9 mouse cellular contexts compared by ENCODE assay signal in genomic region chr10:43601511-43602396, GRCm38 (mm10). TPM values are rescaled to one million over a fixed set of nuclear protein-coding genes. Genes with fewer than 3 reads are reported as not detected.
DNase-seq lines count a peak whose midpoint lies in the region; ATAC-seq lines count a peak whose summit lies in the region.
"Had no signal": no experiment of that assay in that cellular context is flagged by ENCODE, and none has a peak within 500 bp of the region (broad histone marks: within the 10 kb centered on the region; RNA-seq: fewer than 3 reads in every experiment).

No protein-coding gene starts in this region.

- H3K4me1 ChIP-seq in lung, embryonic 15.5 days = no peaks in the 10 kb centered on the region
- peaks cover 23% of the 10 kb centered on the region for H3K4me1 ChIP-seq in forebrain, embryonic 15.5 days
- peaks cover 15% of the 10 kb centered on the region; the same call in 1 of the 2 replicates for H3K4me1 ChIP-seq in limb, embryonic 15.5 days
- H3K4me1 ChIP-seq in stomach, embryonic 14.5 days (ENCODE audit: control insufficient read depth, insufficient read depth, low read length) = peaks cover 22% of the 10 kb centered on the region

- no peak for DNase-seq in lung, postnatal 4 days
- no peak for DNase-seq in left cerebral cortex, postnatal 25 days (ENCODE audit: low spot score in 2 of 2)
- no peak for DNase-seq in thymus, postnatal 0 days (ENCODE audit: low spot score)
- no peak for DNase-seq in cerebellum, adult 9-11 months
- DNase-seq: thymus, adult 2 months had no signal

- H3K27ac ChIP-seq in lung, embryonic 15.5 days = no peak overlapping the region
- H3K27ac ChIP-seq in forebrain, embryonic 15.5 days (replicated peaks) = peak overlapping the region; percentile 92
- no peak overlapping the region; the same call in 1 of the 2 replicates for H3K27ac ChIP-seq in limb, embryonic 15.5 days
- H3K27ac ChIP-seq in stomach, embryonic 14.5 days (ENCODE audit: low read length) = peak overlapping the region; percentile 53; the same call in 1 of the 2 replicates

- intact Hi-C loops in left cerebral cortex, postnatal 25 days (cut with DNase I) = no loop called here

- 31% methylated on average over 14 of the region's 14 CpGs for WGBS in lung, embryonic 15.5 days
- 29% methylated on average over 14 of the region's 14 CpGs for WGBS in forebrain, embryonic 15.5 days
- WGBS in limb, embryonic 15.5 days = 31% methylated on average over 14 of the region's 14 CpGs
- 21% methylated on average over 14 of the region's 14 CpGs for WGBS in stomach, embryonic 14.5 days

- ATAC-seq in lung, embryonic 15.5 days (ENCODE audit: borderline replicate concordance, extremely low read depth, low FRiP score, low TSS enrichment) = no peak
- peak; percentile 84 for ATAC-seq in forebrain, embryonic 15.5 days (replicated peaks)
- no peak for ATAC-seq in limb, embryonic 15.5 days (ENCODE audit: insufficient number of reproducible peaks, low FRiP score, low TSS enrichment, low read depth)
- ATAC-seq in stomach, embryonic 14.5 days (ENCODE audit: insufficient number of reproducible peaks, insufficient read depth, low FRiP score, low read depth) = no peak

- H3K27me3 ChIP-seq in lung, embryonic 15.5 days = no peaks in the 10 kb centered on the region
- no peaks in the 10 kb centered on the region for H3K27me3 ChIP-seq in forebrain, embryonic 15.5 days
- H3K27me3 ChIP-seq in limb, embryonic 15.5 days = no peaks in the 10 kb centered on the region
- H3K27me3 ChIP-seq in stomach, embryonic 14.5 days (ENCODE audit: control insufficient read depth, insufficient read depth, low read length) = no peaks in the 10 kb centered on the region

- no peak overlapping the region for H3K9ac ChIP-seq in lung, embryonic 15.5 days
- no peak overlapping the region for H3K9ac ChIP-seq in forebrain, embryonic 15.5 days (replicated peaks)
- no peak overlapping the region for H3K9ac ChIP-seq in limb, embryonic 15.5 days
- no peak overlapping the region for H3K9ac ChIP-seq in stomach, embryonic 14.5 days (replicated peaks; ENCODE audit: low read depth, low read length)

- H3K36me3 ChIP-seq in lung, embryonic 15.5 days = no peaks in the 10 kb centered on the region
- no peaks in the 10 kb centered on the region for H3K36me3 ChIP-seq in forebrain, embryonic 15.5 days
- H3K36me3 ChIP-seq in limb, embryonic 15.5 days = no peaks in the 10 kb centered on the region
- no peaks in the 10 kb centered on the region for H3K36me3 ChIP-seq in stomach, embryonic 14.5 days (ENCODE audit: control insufficient read depth, insufficient read depth, low read length)

- no peaks in the 10 kb centered on the region for H3K9me3 ChIP-seq in lung, embryonic 15.5 days
- H3K9me3 ChIP-seq in forebrain, embryonic 15.5 days = no peaks in the 10 kb centered on the region
- no peaks in the 10 kb centered on the region for H3K9me3 ChIP-seq in limb, embryonic 15.5 days
- no peaks in the 10 kb centered on the region for H3K9me3 ChIP-seq in stomach, embryonic 14.5 days (ENCODE audit: control insufficient read depth, low read depth, low read length)

- no peak overlapping the region for H3K4me3 ChIP-seq in lung, embryonic 15.5 days
- H3K4me3 ChIP-seq in forebrain, embryonic 15.5 days = no peak overlapping the region
- H3K4me3 ChIP-seq in limb, embryonic 15.5 days = no peak overlapping the region
- H3K4me3 ChIP-seq in stomach, embryonic 14.5 days (ENCODE audit: low read depth, low read length) = no peak overlapping the region

- peak overlapping the region; percentile 18; the same call in 1 of the 2 replicates for H3K4me2 ChIP-seq in lung, embryonic 15.5 days
- H3K4me2 ChIP-seq in forebrain, embryonic 15.5 days (replicated peaks) = no peak overlapping the region
- H3K4me2 ChIP-seq in limb, embryonic 15.5 days = peak overlapping the region; percentile 13; the same call in 1 of the 2 replicates
- peak overlapping the region; percentile 19 for H3K4me2 ChIP-seq in stomach, embryonic 14.5 days (replicated peaks; ENCODE audit: low read depth, low read length)

RNA-seq across cellular contexts. Expression of gene Cd24a, which starts 23.7 kb away (rescaled TPM):
- polyA plus RNA-seq in lung, embryonic 15.5 days (2015; fragmentation: Nextera tagmentation; extraction: Ambion mirVana) = 204 and 215 TPM in 2 replicates
- polyA plus RNA-seq in forebrain, embryonic 15.5 days (2015; fragmentation: Nextera tagmentation; extraction: Ambion mirVana) = 899 and 974 TPM in 2 replicates
- polyA plus RNA-seq in limb, embryonic 15.5 days (2015; fragmentation: Nextera tagmentation; extraction: Ambion mirVana) = 178 and 209 TPM in 2 replicates
- 351 and 380 TPM in 2 replicates for polyA plus RNA-seq in stomach, embryonic 14.5 days (2014; fragmentation: Nextera tagmentation; extraction: Ambion mirVana)
- 10 to 100 TPM; 12.0 to 12.7 TPM for total RNA-seq in left cerebral cortex, postnatal 25 days (2021)
- 169 and 194 TPM in 2 replicates for polyA plus RNA-seq in thymus, postnatal 0 days (2015; fragmentation: Nextera tagmentation; extraction: Ambion mirVana)

Comparison
In these comparisons a context has a peak if more than half of its experiments do, and no peak if none do; other contexts are left out.
1. H3K27ac ChIP-seq: peak in forebrain, embryonic 15.5 days (single experiment) and stomach, embryonic 14.5 days (single experiment); none in lung, embryonic 15.5 days (single experiment) and limb, embryonic 15.5 days (single experiment).